Mouse (Mus musculus) bone marrow macrophage, adult 2 months (primary cell): ENCODE measurements around the gene Tgfbi. TPM values are rescaled to one million over a fixed set of nuclear protein-coding genes. Genes with fewer than 3 reads are reported as not detected.

Experiments
- H3K27ac ChIP-seq: 2 replicates; pipeline ENCODE4 v1.5.1; 2012; ENCODE audit warnings: low read depth, low read length; ENCODE audit not compliant: insufficient read depth
- H3K4me1 ChIP-seq: 2 replicates; pipeline ENCODE4 v1.6.1; 2012; ENCODE audit warnings: low read length; ENCODE audit not compliant: control insufficient read depth, insufficient read depth
- H3K4me3 ChIP-seq: 2 replicates; pipeline ENCODE4 v1.5.1; 2012; ENCODE audit warnings: mild to moderate bottlenecking, low read length, moderate library complexity; ENCODE audit not compliant: insufficient read depth
- CTCF ChIP-seq: IDR thresholded peaks from 2 replicates; pipeline ENCODE4 v1.5.1; 2012; ENCODE audit warnings: low read depth, mild to moderate bottlenecking, low read length, moderate library complexity
- POLR2A ChIP-seq: IDR thresholded peaks from 2 replicates; pipeline ENCODE4 v1.6.1; 2012; ENCODE audit warnings: mild to moderate bottlenecking, low read depth, low read length, borderline replicate concordance
- polyA plus RNA-seq: library from polyadenylated mRNA; stranded (reverse); fragments of >200 nt; gene quantifications from 2 replicates; pipeline ENCODE4 v1.2.4, GENCODE M21; 2012; ENCODE audit not compliant: missing spikeins, insufficient read depth, insufficient read length

Gene Tgfbi
- polyA plus RNA-seq, 1 experiment: 398 TPM

DNA sequence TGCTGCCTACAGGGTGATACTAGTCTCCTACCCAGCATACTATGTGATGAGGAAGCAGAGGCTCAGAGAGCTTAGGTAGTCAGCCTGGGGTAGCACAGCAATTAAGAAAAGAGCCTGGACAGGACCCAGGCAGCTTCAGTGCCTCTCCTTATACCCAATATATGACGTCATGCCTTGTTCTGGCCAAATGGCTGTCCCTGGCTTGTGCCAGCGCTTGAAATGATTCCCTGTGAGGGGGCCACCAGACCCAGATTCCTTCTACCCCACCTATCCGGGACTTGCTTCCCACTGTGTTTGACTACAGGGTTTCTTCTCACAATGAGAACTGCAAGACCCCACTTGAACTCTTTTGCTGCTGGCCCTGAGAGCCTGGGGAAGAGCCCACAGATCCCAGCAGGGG lies 27.8 kb upstream of the Tgfbi start:
- Histone ChIP-seq H3K4me1 (peaks cover 12% of the 10 kb centered on the region), H3K4me3 (no peak overlapping the region), H3K27ac (no peak overlapping the region)
- TF ChIP-seq POLR2A: no peak
- TF ChIP-seq CTCF: no peak

DNA sequence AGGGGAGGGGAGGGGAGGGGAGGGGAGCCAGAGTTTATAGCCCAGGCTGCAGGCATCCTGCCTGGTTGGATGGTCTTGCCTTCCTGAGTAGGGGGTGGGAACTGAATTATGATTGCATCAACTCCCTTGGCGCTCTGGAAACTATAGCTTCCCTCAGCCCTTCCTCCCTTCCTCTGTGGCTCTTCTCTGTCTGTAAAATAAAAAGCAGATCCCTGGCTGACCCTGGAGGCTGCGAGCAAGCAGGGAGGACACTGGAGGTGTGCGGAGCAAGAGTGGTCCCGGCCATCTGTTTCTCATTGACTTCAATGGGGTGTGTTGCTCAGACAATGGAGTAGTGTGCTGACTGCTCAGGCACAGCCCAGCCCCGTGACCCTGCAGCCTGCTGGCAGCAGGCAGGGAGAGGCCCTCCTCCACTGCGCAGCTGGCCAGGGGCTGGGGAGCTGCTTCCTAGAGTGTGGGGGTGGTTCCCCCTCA lies 27.3 kb upstream of the Tgfbi start:
- Histone ChIP-seq H3K4me3 (no peak overlapping the region; the same call in 1 of the 2 replicates), H3K4me1 (peaks cover 12% of the 10 kb centered on the region), H3K27ac (peak overlapping the region; percentile 30)
- no peak for TF ChIP-seq POLR2A
- TF ChIP-seq CTCF: no peak

DNA sequence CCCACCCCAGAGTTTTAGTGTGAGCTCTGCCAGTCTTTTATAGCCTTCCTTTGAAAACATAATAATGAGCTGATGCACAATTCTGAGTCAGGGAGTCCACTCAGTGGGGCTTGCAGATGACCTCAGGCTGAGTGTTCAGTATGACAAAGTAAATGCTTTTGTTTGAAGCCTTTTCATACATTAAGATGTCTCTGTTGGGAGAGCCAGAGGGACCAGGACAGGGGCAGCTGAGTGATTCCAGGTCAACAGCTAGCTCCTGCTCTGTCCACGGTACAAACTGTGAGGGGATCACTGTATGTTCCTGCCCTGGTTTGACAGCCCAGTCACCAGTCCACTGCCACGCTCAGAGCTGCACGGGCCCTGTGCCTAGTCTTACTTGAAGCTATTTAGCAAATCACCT lies 26.6 kb upstream of the Tgfbi start:
- no peak overlapping the region for H3K27ac ChIP-seq
- H3K4me3 ChIP-seq: no peak overlapping the region
- H3K4me1 ChIP-seq: peaks cover 12% of the 10 kb centered on the region
- TF ChIP-seq POLR2A (no peak), CTCF (no peak)

DNA sequence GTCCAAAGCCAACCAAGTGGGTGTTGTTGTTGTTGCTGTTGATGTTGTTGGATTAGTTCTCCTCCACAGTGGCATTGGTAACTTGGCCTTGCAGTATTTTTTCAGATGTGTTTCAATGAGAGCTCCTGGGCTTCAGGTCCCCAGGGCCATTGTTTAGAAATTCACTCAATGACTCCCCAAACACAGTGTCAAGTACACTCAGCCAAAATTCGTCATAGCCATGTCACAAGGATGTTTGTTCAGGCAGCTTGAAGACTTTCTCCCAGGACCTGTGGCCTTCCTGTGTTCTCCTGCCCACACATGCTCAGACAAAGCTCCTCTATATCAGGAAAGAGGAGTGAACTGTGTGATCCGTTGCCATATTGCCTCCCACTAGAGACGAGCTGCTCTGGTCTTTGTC lies 23.3 kb upstream of the Tgfbi start:
- H3K27ac ChIP-seq: no peak overlapping the region
- no peak overlapping the region for H3K4me3 ChIP-seq
- TF ChIP-seq POLR2A (no peak), CTCF (no peak)
- H3K4me1 ChIP-seq: peaks cover 12% of the 10 kb centered on the region

DNA sequence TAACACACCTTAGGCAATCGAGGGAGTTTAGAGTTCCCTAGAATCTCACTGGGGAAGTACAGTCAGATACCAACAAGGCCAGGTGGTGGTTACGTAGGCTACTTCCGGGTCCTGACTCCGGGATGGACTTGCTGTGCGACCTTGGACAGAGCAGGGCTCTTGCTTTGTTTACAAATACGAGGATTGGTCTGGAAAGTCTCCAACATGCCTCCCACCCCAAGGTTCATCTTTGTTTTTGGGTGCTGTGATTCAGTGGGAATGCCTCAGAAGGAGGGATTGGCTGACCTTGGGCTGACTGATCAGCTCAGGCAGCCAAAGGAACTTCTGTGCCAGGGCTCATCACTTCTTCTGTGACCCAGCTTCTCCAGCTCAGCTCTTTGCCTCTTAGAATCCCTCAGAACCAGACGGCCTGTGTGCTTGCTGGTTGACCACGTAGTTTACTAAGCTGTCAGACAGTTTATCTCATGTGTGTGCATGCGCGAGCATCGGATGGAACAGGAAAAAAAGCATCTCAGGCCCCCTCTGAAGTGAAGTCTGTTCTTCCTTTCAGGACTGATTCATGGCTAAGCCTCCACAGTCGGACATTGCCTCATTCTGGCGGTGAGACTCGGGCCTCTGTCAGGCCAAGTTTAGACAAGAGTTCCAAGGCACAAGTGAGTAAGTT lies 20.7 kb upstream of the Tgfbi start:
- TF ChIP-seq POLR2A (no peak), CTCF (no peak)
- H3K4me3 ChIP-seq: no peak overlapping the region
- peaks cover 20% of the 10 kb centered on the region for H3K4me1 ChIP-seq
- no peak overlapping the region for H3K27ac ChIP-seq

DNA sequence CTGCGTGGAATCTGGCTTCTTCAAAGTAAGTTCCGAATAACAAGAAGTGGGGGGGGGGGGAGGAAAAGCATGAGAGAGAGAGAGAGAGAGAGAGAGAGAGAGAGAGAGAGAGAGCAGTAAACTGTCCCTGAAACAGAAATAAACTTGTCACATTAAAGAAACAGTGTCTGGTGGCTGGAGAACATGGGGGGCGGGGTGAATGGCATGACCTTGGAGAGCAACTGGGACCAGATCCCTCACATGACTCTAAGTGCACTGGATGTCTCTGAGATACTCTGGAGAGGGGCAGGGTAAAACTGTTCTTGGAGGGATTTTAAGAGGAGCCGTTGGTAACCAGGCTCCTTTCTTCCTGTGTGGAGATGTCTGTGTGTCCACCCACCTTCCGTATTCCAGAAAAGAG lies 19.1 kb upstream of the Tgfbi start:
- Histone ChIP-seq H3K4me3 (no peak overlapping the region), H3K4me1 (peaks cover 29% of the 10 kb centered on the region), H3K27ac (no peak overlapping the region)
- TF ChIP-seq POLR2A (no peak), CTCF (no peak)

DNA sequence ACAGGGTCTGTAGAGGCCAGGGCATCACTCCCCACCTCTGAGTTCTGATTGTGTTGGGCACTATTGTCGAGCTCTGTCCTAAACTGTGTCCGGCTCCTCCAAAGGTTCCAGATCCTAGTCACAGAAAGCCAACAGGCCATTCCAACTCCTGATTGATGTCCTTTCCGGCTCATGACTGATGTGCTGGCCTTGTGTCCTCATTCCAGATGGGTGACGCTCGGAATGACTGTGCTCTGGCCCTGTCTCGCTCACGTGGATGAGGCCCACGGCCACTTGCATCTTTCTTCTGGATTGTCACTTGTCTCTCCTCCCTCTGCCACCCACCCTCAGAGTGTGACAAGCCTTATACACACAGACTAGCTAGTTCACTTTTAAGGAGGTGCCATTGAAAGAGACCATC lies 18.1 kb upstream of the Tgfbi start:
- H3K4me1 ChIP-seq: peaks cover 29% of the 10 kb centered on the region
- no peak for TF ChIP-seq CTCF
- no peak for TF ChIP-seq POLR2A
- no peak overlapping the region for H3K4me3 ChIP-seq
- peak overlapping the region; percentile 58; the same call in 1 of the 2 replicates for H3K27ac ChIP-seq

DNA sequence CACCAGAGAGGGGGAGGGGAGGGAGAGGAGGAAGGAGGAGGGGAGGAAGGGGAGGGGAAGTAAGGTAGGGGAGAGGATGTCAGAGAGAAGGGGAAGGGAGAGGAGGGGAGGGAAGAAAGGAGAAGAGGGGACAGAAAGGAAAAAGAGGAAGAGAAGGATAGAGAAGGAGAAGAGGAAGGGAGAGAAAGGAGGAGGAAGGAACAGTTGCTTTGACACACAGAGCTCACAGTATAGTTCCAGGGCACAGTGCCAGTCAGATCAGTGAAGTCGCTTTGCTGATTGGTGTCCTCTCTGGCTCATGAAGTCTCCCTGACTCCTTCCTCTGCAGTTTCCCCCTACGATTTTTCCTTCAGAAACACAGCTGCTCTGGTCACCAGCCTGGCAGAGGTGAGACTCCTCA lies 17.4 kb upstream of the Tgfbi start:
- TF ChIP-seq POLR2A (no peak), CTCF (no peak)
- Histone ChIP-seq H3K4me1 (peaks cover 29% of the 10 kb centered on the region), H3K27ac (peak overlapping the region; percentile 95), H3K4me3 (no peak overlapping the region)

DNA sequence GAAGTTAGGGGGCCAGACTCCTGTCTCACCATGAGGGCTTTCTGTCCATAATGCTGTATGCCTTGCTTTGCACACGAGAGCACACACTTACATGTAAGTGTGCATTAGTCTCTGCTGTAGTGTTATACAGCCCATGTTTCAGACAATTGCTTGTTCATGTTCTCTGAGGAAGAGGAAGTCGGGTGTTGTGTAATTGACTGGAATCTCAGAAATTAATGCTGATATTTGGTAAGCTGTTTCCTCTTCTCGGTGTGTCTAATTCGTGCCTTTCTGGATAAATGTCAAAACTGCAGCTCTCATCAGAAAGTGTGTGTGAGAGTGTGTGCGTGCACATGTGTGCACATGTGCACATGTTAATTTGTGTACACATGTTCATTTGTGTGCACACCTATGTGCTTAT lies 16.1 kb upstream of the Tgfbi start:
- TF ChIP-seq CTCF: no peak
- no peak for TF ChIP-seq POLR2A
- Histone ChIP-seq H3K27ac (peak overlapping the region; percentile 95), H3K4me3 (no peak overlapping the region), H3K4me1 (peaks cover 29% of the 10 kb centered on the region)

DNA sequence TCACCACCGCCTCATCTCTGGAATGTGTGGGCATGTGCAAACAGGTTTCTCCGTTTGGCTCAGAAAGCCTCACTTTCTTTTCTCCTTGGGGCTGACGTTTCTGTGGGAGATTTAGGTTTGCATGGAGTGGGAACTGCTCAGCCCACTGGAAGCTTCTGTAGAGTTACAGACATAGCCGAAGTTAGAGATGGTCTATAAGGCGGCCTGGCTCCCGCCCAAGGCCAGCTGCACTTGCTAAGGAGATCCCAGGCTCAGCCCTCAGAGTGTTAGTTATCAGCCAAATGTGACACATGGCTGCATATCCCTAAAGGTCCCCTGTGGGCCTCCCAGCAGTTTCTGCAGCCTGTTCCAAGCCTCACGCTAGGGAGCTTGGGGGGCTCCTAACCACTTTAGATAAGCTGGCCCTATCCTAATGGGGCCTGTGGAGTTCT lies 15.3 kb upstream of the Tgfbi start:
- Histone ChIP-seq H3K4me3 (no peak overlapping the region), H3K4me1 (peaks cover 34% of the 10 kb centered on the region), H3K27ac (peak overlapping the region; percentile 83; the same call in 1 of the 2 replicates)
- TF ChIP-seq POLR2A: no peak
- TF ChIP-seq CTCF: no peak
